Mouse (Mus musculus): Measurements from ENCODE around the gene Gm21560.
"Not testable (repeated sequence)": the region's sequence is repeated elsewhere in the genome, so short reads cannot be mapped to it uniquely, and the experiment has no call there.

Gm21560 gene

GRCm38 (mm10) chr14:6219192-6219591 lies at the start of gene Gm21560:
Gm21560 (minus strand) TSS chr14:6219292.
- DNase-seq = not testable (repeated sequence)

- DNase-seq = not testable (repeated sequence)
These were observed 55.6 kb downstream of the Gm21560 start for GRCm38 (mm10) chr14:6163538-6163937.

- DNase-seq = not testable (repeated sequence)
These were observed 58.0 kb downstream of the Gm21560 start for GRCm38 (mm10) chr14:6161085-6161484.

Measured in kidney, postnatal 14 days (tissue).